Mouse (Mus musculus): ENCODE results near the gene Hoxd4. TPM values are rescaled to one million over a fixed set of nuclear protein-coding genes. Genes with fewer than 3 reads are reported as not detected.

Gene Hoxd4
- polyA plus RNA-seq, 1 experiment from 2014 or later = 0.82 TPM

DNA sequence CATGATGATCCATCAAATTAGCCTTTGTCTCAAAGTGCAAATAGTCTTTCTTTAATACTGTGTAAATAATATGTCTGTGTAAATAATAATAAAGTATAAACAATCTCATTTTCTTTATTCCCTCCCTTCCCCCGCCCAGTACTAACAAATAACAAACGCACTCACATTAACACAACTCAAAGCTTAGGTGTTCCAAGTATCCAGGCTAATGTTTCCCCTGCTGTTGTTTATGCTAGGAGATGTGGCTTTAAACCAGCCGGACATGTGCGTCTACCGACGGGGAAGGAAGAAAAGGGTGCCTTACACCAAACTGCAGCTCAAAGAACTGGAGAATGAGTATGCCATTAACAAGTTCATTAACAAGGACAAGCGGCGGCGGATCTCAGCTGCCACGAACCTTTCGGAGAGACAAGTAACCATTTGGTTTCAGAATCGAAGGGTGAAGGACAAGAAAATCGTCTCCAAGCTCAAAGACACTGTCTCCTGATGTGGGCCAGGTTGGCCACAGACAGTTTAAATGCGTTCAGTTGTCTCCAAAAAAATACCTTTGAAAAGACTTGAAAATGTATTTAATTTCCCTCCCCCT is 42.0 kb upstream of the Hoxd4 start:
- no peak overlapping the region for H3K27ac ChIP-seq (replicated peaks; ENCODE audit: low read depth, low read length)
- H3K4me2 ChIP-seq (ENCODE audit: low read depth, low read length) = no peak overlapping the region
- ATAC-seq (ENCODE audit: low read depth) (no peak), DNase-seq (ENCODE audit: low spot score) (no peak)
- WGBS = under 1% methylated on average over 14 of the region's 14 CpGs
- H3K4me1 ChIP-seq (ENCODE audit: control insufficient read depth, insufficient read depth, low read length) = peaks cover 4% of the 10 kb centered on the region; the same call in 1 of the 2 replicates
- H3K9ac ChIP-seq (ENCODE audit: low read depth, low read length) = no peak overlapping the region
- H3K4me3 ChIP-seq (ENCODE audit: low read depth, low read length) = no peak overlapping the region
- no peaks in the 10 kb centered on the region for H3K9me3 ChIP-seq (ENCODE audit: control insufficient read depth, low read length)
- no peaks in the 10 kb centered on the region for H3K36me3 ChIP-seq (ENCODE audit: control insufficient read depth, insufficient read depth, low read length)
- peaks cover 98% of the 10 kb centered on the region for H3K27me3 ChIP-seq (replicated peaks; ENCODE audit: control insufficient read depth, insufficient read depth, low read length)

DNA sequence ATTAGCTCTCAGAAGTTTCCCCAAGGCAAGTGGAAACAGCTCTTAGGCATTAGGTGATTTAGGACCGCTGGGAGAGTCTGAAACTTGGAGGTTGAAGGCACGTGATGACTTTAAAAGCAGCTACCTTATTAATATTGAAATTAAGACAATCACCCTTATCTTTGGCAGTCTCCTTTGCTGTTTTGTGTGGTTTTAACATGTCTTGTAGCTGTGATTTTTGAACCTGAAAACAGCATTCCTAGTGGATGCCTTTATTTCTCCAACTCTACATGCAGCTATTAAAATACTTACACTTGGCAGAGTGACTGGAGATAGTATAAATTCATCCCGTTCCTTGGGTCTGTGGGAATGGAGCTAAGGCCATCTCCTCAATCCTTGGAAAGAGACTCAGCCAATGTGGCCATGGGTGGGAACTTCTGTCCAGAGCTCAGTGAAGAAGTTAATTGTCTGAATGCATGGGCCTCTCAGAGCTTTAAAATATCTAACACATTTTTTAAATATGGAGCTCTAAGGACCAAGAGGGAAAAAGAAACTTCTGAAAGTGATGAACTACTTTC is 41.0 kb upstream of the Hoxd4 start:
- Histone ChIP-seq H3K27me3 (replicated peaks; ENCODE audit: control insufficient read depth, insufficient read depth, low read length) (peaks cover 98% of the 10 kb centered on the region), H3K9ac (ENCODE audit: low read depth, low read length) (no peak overlapping the region), H3K27ac (replicated peaks; ENCODE audit: low read depth, low read length) (no peak overlapping the region), H3K9me3 (ENCODE audit: control insufficient read depth, low read length) (no peaks in the 10 kb centered on the region), H3K4me3 (ENCODE audit: low read depth, low read length) (no peak overlapping the region), H3K4me1 (ENCODE audit: control insufficient read depth, insufficient read depth, low read length) (peaks cover 4% of the 10 kb centered on the region; the same call in 1 of the 2 replicates), H3K4me2 (ENCODE audit: low read depth, low read length) (no peak overlapping the region), H3K36me3 (ENCODE audit: control insufficient read depth, insufficient read depth, low read length) (no peaks in the 10 kb centered on the region)
- no peak for DNase-seq (ENCODE audit: low spot score)
- WGBS = under 1% methylated on average over 3 of the region's 3 CpGs
- no peak for ATAC-seq (ENCODE audit: low read depth)

DNA sequence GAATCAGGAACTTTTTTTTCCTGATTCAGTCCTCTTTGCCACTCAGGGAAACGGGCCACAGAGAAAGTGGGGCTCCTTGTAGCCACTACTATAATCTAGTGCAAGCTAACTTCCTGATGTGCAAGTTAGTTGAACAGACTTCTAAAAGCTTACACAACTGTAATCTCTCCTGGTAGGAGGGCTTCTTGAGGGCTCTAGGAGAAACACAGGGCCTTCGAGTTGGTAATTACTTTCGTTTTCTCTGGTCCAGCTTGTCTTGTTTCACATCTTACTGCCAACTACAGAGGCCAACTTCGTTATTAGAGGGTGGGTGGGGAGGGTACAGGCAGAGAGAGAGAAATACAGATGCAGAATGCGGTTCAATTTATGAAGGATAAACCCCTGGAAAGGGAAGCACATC is 39.9 kb upstream of the Hoxd4 start:
- 15% methylated on average over 5 of the region's 5 CpGs for WGBS
- Histone ChIP-seq H3K4me2 (ENCODE audit: low read depth, low read length) (no peak overlapping the region), H3K9me3 (ENCODE audit: control insufficient read depth, low read length) (no peaks in the 10 kb centered on the region), H3K27me3 (replicated peaks; ENCODE audit: control insufficient read depth, insufficient read depth, low read length) (peaks cover 100% of the 10 kb centered on the region), H3K36me3 (ENCODE audit: control insufficient read depth, insufficient read depth, low read length) (no peaks in the 10 kb centered on the region), H3K9ac (ENCODE audit: low read depth, low read length) (no peak overlapping the region), H3K27ac (replicated peaks; ENCODE audit: low read depth, low read length) (no peak overlapping the region), H3K4me1 (ENCODE audit: control insufficient read depth, insufficient read depth, low read length) (peaks cover 4% of the 10 kb centered on the region; the same call in 1 of the 2 replicates), H3K4me3 (ENCODE audit: low read depth, low read length) (no peak overlapping the region)
- no peak for ATAC-seq (ENCODE audit: low read depth)
- no peak for DNase-seq (ENCODE audit: low spot score)

DNA sequence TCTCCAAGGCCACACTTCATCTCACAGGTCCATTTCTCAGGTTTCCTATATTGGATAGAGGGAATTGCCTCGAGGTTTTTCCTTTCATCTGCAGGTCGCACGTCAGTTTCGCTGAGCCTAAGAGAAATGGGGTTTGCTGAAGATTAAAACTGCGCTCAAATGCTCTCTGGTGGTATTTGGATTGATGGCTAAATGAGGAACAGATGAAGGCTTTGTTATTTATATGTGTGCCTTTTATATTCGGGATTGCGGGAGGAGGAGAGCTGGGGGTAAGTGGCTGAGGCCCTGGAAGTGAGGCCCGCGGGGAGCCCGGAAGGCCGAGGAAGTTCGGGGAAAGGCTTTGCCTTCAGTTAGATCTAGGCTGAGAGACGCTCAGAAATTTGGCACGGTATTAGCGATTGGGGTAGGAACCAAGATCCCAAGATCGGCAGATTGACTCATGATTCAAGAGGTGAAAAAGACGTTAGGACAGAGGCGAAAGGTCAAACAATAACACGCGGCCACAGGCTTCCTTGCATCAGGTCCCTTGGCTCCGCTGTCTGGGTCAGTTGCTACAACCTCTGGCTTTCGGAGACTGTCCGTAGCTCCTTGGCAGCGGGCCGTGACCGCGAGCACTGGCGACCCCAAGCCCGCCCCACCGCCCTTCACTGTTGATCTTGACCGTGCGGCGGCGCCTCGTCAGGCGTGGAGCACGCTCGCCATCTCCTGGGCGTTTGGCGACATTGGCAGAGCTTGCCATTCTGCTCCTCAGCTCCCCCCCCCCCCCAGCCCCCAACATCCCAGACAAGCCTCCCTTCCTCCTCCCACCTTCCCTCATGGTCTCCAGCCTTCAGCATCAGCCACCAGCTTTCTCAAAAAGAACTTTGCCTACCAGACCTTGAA is 39.0 kb upstream of the Hoxd4 start:
- peak; percentile 71 for ATAC-seq (ENCODE audit: low read depth)
- Histone ChIP-seq H3K9ac (ENCODE audit: low read depth, low read length) (no peak overlapping the region), H3K27ac (replicated peaks; ENCODE audit: low read depth, low read length) (no peak overlapping the region)

GRCm38 (mm10) chr2:74673835-74674425 is 37.8 kb upstream of the Hoxd4 start:
- no peak overlapping the region for H3K4me3 ChIP-seq (ENCODE audit: low read depth, low read length)
- H3K9ac ChIP-seq (ENCODE audit: low read depth, low read length) = no peak overlapping the region

More for the DNA sequence above, 39.0 kb upstream of the Hoxd4 start:
- Histone ChIP-seq H3K9me3 (ENCODE audit: control insufficient read depth, low read length) (no peaks in the 10 kb centered on the region), H3K36me3 (ENCODE audit: control insufficient read depth, insufficient read depth, low read length) (no peaks in the 10 kb centered on the region), H3K27me3 (replicated peaks; ENCODE audit: control insufficient read depth, insufficient read depth, low read length) (peaks cover 100% of the 10 kb centered on the region), H3K4me1 (ENCODE audit: control insufficient read depth, insufficient read depth, low read length) (peaks cover 4% of the 10 kb centered on the region; the same call in 1 of the 2 replicates), H3K4me2 (ENCODE audit: low read depth, low read length) (peak overlapping the region; percentile 56), H3K4me3 (ENCODE audit: low read depth, low read length) (peak overlapping the region; percentile 31)
- 2% methylated on average over 40 of the region's 40 CpGs for WGBS
- DNase-seq (ENCODE audit: low spot score) = peak; percentile 61

DNA sequence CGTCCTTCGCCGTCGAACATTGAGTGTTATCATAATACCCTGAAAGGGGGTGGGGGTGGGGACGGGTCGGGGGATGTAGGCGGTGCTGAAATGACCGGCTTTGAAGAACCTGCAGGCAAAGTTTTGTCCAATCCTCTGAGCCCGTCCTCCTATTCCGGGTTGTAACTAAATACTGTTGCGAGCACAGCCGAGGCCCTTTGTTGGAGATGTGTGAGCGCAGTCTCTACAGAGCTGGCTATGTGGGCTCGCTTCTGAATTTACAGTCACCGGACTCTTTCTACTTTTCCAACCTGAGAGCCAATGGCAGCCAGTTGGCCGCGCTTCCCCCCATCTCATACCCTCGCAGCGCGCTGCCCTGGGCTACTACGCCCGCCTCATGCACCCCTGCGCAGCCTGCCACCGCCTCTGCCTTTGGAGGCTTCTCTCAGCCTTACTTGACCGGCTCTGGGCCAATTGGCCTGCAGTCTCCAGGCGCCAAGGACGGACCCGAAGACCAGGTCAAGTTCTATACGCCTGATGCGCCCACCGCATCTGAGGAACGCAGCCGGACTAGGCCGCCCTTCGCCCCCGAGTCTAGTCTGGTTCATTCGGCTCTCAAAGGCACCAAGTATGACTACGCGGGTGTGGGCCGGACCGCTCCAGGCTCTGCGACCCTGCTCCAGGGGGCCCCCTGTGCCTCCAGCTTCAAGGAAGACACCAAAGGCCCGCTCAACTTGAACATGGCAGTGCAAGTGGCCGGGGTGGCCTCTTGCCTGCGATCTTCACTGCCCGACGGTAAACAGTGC is 36.7 kb upstream of the Hoxd4 start, which contains the start of gene Hoxd12:
Gene Hoxd12 (plus strand): TSS at position 133 of the 785 bp plus-strand sequence.
- Histone ChIP-seq H3K27ac (replicated peaks; ENCODE audit: low read depth, low read length) (no peak within 1 kb of the TSS), H3K9ac (ENCODE audit: low read depth, low read length) (no peak within 1 kb of the TSS), H3K4me3 (ENCODE audit: low read depth, low read length) (no peak within 1 kb of the TSS), H3K4me1 (ENCODE audit: control insufficient read depth, insufficient read depth, low read length) (peaks cover 4% of the 10 kb centered on the region; the same call in 1 of the 2 replicates), H3K4me2 (ENCODE audit: low read depth, low read length) (no peak within 1 kb of the TSS), H3K27me3 (replicated peaks; ENCODE audit: control insufficient read depth, insufficient read depth, low read length) (peaks cover 100% of the 10 kb centered on the region), H3K9me3 (ENCODE audit: control insufficient read depth, low read length) (no peaks in the 10 kb centered on the region), H3K36me3 (ENCODE audit: control insufficient read depth, insufficient read depth, low read length) (no peaks in the 10 kb centered on the region)
- DNase-seq (ENCODE audit: low spot score) (no peak), ATAC-seq (ENCODE audit: low read depth) (no peak)
- WGBS = 1% methylated on average over 46 of the region's 47 CpGs

More at GRCm38 (mm10) chr2:74673835-74674425, 37.8 kb upstream of the Hoxd4 start:
- Histone ChIP-seq H3K27me3 (replicated peaks; ENCODE audit: control insufficient read depth, insufficient read depth, low read length) (peaks cover 100% of the 10 kb centered on the region), H3K36me3 (ENCODE audit: control insufficient read depth, insufficient read depth, low read length) (no peaks in the 10 kb centered on the region), H3K9me3 (ENCODE audit: control insufficient read depth, low read length) (no peaks in the 10 kb centered on the region), H3K4me2 (ENCODE audit: low read depth, low read length) (no peak overlapping the region), H3K4me1 (ENCODE audit: control insufficient read depth, insufficient read depth, low read length) (peaks cover 4% of the 10 kb centered on the region; the same call in 1 of the 2 replicates), H3K27ac (replicated peaks; ENCODE audit: low read depth, low read length) (no peak overlapping the region)
- DNase-seq (ENCODE audit: low spot score) = no peak
- 1% methylated on average over 24 of the region's 24 CpGs for WGBS
- ATAC-seq (ENCODE audit: low read depth) = no peak

GRCm38 (mm10) chr2:74675666-74676282 is 36.0 kb upstream of the Hoxd4 start:
- no peaks in the 10 kb centered on the region for H3K9me3 ChIP-seq (ENCODE audit: control insufficient read depth, low read length)
- no peak overlapping the region for H3K4me3 ChIP-seq (ENCODE audit: low read depth, low read length)
- ATAC-seq (ENCODE audit: low read depth) (no peak), DNase-seq (ENCODE audit: low spot score) (no peak)
- H3K27ac ChIP-seq (replicated peaks; ENCODE audit: low read depth, low read length) = no peak overlapping the region
- no peak overlapping the region for H3K4me2 ChIP-seq (ENCODE audit: low read depth, low read length)
- H3K4me1 ChIP-seq (ENCODE audit: control insufficient read depth, insufficient read depth, low read length) = peaks cover 4% of the 10 kb centered on the region; the same call in 1 of the 2 replicates
- WGBS = 3% methylated on average over 20 of the region's 24 CpGs
- no peaks in the 10 kb centered on the region for H3K36me3 ChIP-seq (ENCODE audit: control insufficient read depth, insufficient read depth, low read length)
- H3K9ac ChIP-seq (ENCODE audit: low read depth, low read length) = no peak overlapping the region
- peaks cover 100% of the 10 kb centered on the region for H3K27me3 ChIP-seq (replicated peaks; ENCODE audit: control insufficient read depth, insufficient read depth, low read length)

Data from embryonic facial prominence, embryonic 14.5 days (tissue).